Mouse (Mus musculus) liver, embryonic 14.5 days (tissue): ENCODE results near the gene Afg3l1. TPM values are rescaled to one million over a fixed set of nuclear protein-coding genes. Genes with fewer than 3 reads are reported as not detected.
"Not testable (repeated sequence)": the region's sequence is repeated elsewhere in the genome, so short reads cannot be mapped to it uniquely, and the experiment has no call there.

Source experiments
- ATAC-seq: fragments of 200-750 bp; cut with Nextera tagmentation; 2 replicates; pipeline ENCODE4 v1.8.0; 2017; ENCODE audit warnings: moderate number of reproducible peaks, mild to moderate bottlenecking, moderate library complexity; ENCODE audit not compliant: insufficient read depth
- DNase-seq, 3 experiments: peaks; one replicate each; pipeline ENCODE4 v3.0.0-alpha.2; 2012 to 2013; ENCODE audit warnings: low read depth in 3 of 3, low spot score in 3 of 3
- H3K27ac ChIP-seq: fragments of 300-500 bp; sonication (generic); 2 replicates; pipeline ENCODE4 v1.5.1; 2014; ENCODE audit warnings: moderate library complexity, mild to moderate bottlenecking, control low read depth, inconsistent platforms
- H3K27me3 ChIP-seq: fragments of 300-500 bp; sonication (generic); 2 replicates; pipeline ENCODE4 v1.6.1; 2014; ENCODE audit warnings: mild to moderate bottlenecking, low read length, moderate library complexity; ENCODE audit not compliant: control insufficient read depth, insufficient read depth
- H3K36me3 ChIP-seq: fragments of 300-500 bp; sonication (generic); replicated peaks from 2 replicates; pipeline ENCODE4 v1.6.1; 2014; ENCODE audit warnings: low read depth; ENCODE audit not compliant: control insufficient read depth, insufficient read depth
- H3K4me1 ChIP-seq, 2 experiments: fragments of 200-500 bp in 1 of 2; fragments of 300-500 bp in 1 of 2; sonication (generic) in 1 of 2; replicated peaks; 2 replicates each; pipeline ENCODE4 v1.6.1; 2012 to 2014; ENCODE audit warnings: antibody characterized with exemption in 1 of 2, inconsistent platforms in 1 of 2, low read length in 1 of 2; ENCODE audit not compliant: control insufficient read depth in 2 of 2, insufficient read depth in 2 of 2
- H3K4me2 ChIP-seq: fragments of 300-500 bp; sonication (generic); 2 replicates; pipeline ENCODE4 v1.6.1; 2014; ENCODE audit warnings: low read depth, mild to moderate bottlenecking, control low read depth, moderate library complexity
- H3K4me3 ChIP-seq, 2 experiments: fragments of 200-500 bp in 1 of 2; fragments of 300-500 bp in 1 of 2; sonication (generic) in 1 of 2; 2 replicates each; pipeline ENCODE4 v1.5.1; 2012 to 2014; ENCODE audit warnings: low read depth in 2 of 2, low read length in 2 of 2, mild to moderate bottlenecking in 2 of 2, control low read depth in 1 of 2, inconsistent platforms in 1 of 2, moderate library complexity in 1 of 2; ENCODE audit not compliant: insufficient read depth in 1 of 2
- H3K9ac ChIP-seq: fragments of 300-500 bp; sonication (generic); replicated peaks from 2 replicates; pipeline ENCODE4 v1.6.1; 2014; ENCODE audit warnings: mild to moderate bottlenecking, control low read depth, moderate library complexity
- H3K9me3 ChIP-seq: fragments of 300-500 bp; sonication (generic); 2 replicates; pipeline ENCODE4 v1.6.1; 2016; ENCODE audit warnings: low read length, mixed read lengths; ENCODE audit not compliant: control insufficient read depth
- CTCF ChIP-seq: IDR thresholded peaks from 2 replicates; pipeline ENCODE4 v1.5.1; 2016; ENCODE audit warnings: antibody characterized with exemption, low read depth, control low read depth
- EP300 ChIP-seq: IDR thresholded peaks from 2 replicates; pipeline ENCODE4 v1.6.1; 2016; ENCODE audit warnings: antibody characterized with exemption, low read depth
- WGBS: fragments of 180-500 bp; shearing (Covaris S2); extraction: QIAGEN DNeasy Blood & Tissue Kit; methylation state at CpG from one replicate; pipeline ENCODE4 v1.1.7; 2014; ENCODE audit not compliant: insufficient replicate concordance; 5-methylcytosine and 5-hydroxymethylcytosine counted together
- polyA plus RNA-seq, 2 experiments: library from polyadenylated mRNA; depleted of rRNA in 1 of 2; stranded (reverse) in 1 of 2; unstranded in 1 of 2; fragments of >200 nt; fragmentation: Nextera tagmentation in 1 of 2; extraction: Ambion mirVana in 1 of 2; gene quantifications; 2 replicates each; pipeline versions ENCODE4 v1.2.1 to v1.2.3; 2012 to 2014

Afg3l1 gene
- polyA plus RNA-seq (2012; rRNA removed) (11.0 and 12.6 TPM in 2 replicates), polyA plus RNA-seq (2014; fragmentation: Nextera tagmentation; extraction: Ambion mirVana) (13.4 and 13.5 TPM in 2 replicates)

DNA sequence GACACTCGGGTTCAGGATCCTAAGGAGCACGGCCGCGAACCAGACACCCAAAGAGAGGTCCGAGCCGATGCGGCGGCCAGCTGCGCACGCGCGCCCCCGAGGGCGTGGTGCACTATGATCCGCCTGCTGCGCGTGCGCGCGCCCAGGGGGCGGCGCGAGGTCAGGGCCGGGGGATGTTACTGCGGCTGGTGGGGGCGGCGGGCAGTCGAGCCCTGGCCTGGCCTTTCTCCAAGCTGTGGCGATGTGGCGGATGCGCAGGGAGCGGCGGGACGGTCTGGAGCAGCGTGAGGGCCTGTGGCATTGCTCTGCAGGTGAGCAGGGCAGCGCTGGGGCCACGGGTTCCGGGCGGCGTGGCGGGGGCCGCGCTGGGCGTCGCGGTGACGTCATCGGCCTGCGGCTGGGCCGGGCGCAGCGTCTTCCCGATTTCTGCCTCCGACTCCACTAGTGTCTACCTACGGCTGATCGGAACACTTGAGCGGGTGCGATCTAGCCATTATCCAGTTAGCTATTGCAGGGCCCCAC lies at the start of gene Afg3l1:
Gene Afg3l1 (plus strand): TSS at position 167 of the 522 bp plus-strand sequence.
- peak within 1 kb of the TSS; percentile 79 for H3K4me2 ChIP-seq
- no peaks in the 10 kb centered on the region for H3K9me3 ChIP-seq
- peaks cover 15 to 21% of the 10 kb centered on the region in 2 experiments for H3K4me1 ChIP-seq
- peak within 1 kb of the TSS; percentile 80 for H3K9ac ChIP-seq
- peaks cover 11% of the 10 kb centered on the region for H3K36me3 ChIP-seq
- TF ChIP-seq CTCF (no peak), EP300 (no peak)
- no peaks in the 10 kb centered on the region for H3K27me3 ChIP-seq
- peak within 1 kb of the TSS; percentile 78 to 85 for H3K4me3 ChIP-seq
- peak; percentile 71 to 81 (median 77) for DNase-seq
- H3K27ac ChIP-seq: peak within 1 kb of the TSS; percentile 66
- under 1% methylated on average over 56 of the region's 58 CpGs for WGBS
- peak; percentile 96 for ATAC-seq

DNA sequence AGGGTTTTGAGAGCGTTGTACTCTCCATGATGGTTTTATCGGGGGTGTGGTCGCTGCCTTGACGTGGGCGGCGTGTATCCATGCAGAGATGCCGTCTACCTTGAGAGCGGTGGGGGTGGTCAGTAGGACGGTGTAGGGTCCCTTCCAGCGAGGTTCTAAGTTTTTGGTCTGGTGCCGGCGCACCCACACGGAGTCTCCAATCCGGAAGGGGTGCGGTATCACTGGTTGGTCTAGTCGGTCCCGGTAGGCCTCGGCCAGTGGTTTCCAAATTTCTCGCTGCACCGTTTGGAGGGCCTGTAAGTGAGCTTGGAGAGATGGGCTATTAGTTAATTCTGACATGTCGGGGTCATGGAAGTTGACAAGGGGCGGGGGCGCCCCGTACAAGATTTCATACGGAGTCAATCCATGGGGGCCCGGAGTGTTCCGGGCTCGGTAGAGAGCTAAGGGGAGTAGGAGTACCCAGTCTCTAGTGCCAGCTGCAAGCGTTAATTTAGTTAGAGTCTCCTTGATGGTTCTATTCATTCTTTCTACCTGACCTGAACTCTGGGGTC lies 49.3 kb upstream of the Afg3l1 start:
- ATAC-seq (no peak), DNase-seq (no peak)
- WGBS: 89% methylated on average over 29 of the region's 29 CpGs
- Histone ChIP-seq H3K27ac (no peak overlapping the region), H3K27me3 (no peaks in the 10 kb centered on the region), H3K4me2 (no peak overlapping the region), H3K36me3 (no peaks in the 10 kb centered on the region), H3K9ac (no peak overlapping the region), H3K4me3 (no peak overlapping the region), H3K4me1 (no peaks in the 10 kb centered on the region), H3K9me3 (peaks cover 34% of the 10 kb centered on the region)
- TF ChIP-seq EP300 (no peak), CTCF (no peak)

DNA sequence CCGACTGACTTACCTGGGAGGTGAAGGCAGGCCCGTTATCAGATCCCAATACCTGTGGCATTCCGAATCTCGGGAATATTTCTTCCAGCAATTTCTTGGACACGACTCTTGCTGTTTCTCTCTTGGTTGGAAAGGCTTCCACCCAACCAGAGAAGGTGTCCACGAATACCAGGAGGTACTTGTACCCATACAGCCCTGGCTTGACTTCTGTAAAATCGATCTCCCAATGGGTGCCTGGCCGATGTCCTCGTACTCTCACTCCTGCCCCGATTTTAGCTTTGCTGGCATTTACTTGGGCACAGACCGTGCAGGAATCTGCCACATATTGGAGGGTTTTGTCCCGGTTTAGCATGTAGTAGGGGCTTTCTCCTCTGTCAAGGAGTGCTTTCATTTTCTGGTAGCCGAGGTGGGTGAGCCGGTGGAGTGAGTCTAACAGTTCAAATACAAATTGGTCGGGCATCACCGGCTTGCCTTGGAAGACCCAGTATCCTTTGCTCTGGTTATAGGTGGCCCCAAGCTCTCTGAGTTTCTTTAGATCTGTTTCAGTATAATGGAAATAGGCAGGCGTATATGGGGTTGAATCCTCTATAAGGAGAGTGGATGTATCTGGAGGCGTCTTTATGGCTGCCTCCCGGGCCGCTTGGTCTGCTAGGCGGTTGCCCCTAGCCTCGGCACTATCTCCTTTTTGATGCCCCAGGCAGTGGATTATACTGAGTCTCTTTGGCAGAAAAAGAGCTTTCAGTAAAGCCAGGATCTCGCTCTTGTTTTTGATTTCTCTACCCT lies 48.6 kb upstream of the Afg3l1 start:
- DNase-seq (no peak), ATAC-seq (no peak)
- Histone ChIP-seq H3K9me3 (peaks cover 34% of the 10 kb centered on the region), H3K4me2 (no peak overlapping the region), H3K27ac (no peak overlapping the region), H3K4me1 (no peaks in the 10 kb centered on the region), H3K36me3 (no peaks in the 10 kb centered on the region), H3K27me3 (no peaks in the 10 kb centered on the region), H3K9ac (no peak overlapping the region), H3K4me3 (no peak overlapping the region)
- TF ChIP-seq EP300: no peak
- no peak for TF ChIP-seq CTCF
- WGBS: 79% methylated on average over 23 of the region's 23 CpGs

DNA sequence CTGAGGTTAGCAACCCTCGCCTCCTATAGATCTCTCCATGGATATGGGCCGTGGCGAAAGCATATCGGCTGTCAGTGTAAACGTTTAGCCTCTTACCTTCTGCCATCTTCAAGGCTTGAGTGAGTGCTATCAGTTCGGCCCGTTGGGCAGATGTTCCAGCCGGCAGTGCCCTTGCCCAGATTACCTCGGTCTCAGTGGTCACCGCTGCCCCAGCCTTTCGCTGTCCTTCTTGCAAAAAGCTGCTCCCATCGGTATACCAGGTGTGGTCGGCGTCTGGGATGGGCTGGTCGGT lies 48.0 kb upstream of the Afg3l1 start:
- DNase-seq, H3K27ac ChIP-seq, H3K9ac ChIP-seq, H3K4me1 ChIP-seq, H3K4me2 ChIP-seq, H3K36me3 ChIP-seq, H3K4me3 ChIP-seq, H3K27me3 ChIP-seq, ATAC-seq: not testable (repeated sequence)
- H3K9me3 ChIP-seq: peaks cover 34% of the 10 kb centered on the region
- WGBS: 88% methylated on average over 15 of the region's 15 CpGs

DNA sequence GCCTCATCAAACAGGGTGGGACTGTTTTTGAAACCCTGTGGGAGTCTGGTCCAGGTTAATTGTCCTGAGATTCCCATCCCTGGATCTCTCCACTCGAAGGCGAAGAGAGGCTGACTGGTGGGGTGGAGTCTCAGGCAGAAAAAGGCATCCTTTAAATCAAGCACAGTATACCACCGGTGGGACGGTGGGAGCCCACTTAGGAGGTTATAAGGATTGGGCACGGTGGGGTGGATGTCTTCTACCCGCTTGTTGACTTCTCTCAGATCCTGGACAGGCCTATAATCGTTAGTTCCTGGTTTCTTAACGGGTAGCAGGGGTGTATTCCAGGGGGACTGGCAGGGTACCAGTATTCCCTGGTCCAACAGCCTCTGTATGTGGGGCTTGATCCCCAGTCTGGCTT lies 46.8 kb upstream of the Afg3l1 start:
- WGBS: 61% methylated on average over 7 of the region's 8 CpGs
- H3K36me3 ChIP-seq, H3K27ac ChIP-seq, DNase-seq, H3K4me2 ChIP-seq, H3K9ac ChIP-seq, H3K4me3 ChIP-seq, H3K4me1 ChIP-seq, ATAC-seq, H3K27me3 ChIP-seq: not testable (repeated sequence)
- H3K9me3 ChIP-seq: peaks cover 34% of the 10 kb centered on the region
